Mouse (Mus musculus): ENCODE data around the gene Gm45808.
"Not testable (repeated sequence)": the region's sequence is repeated elsewhere in the genome, so short reads cannot be mapped to it uniquely, and the experiment has no call there.

- TF ChIP-seq CTCF, POLR2A (IDR thresholded peaks at IDR 0.05; ENCODE audit: extremely low read depth, insufficient read depth, low read length): not testable (repeated sequence)
Observed at GRCm38 (mm10) chr7:45527169-45527568, 40.6 kb upstream of the Gm45808 start.
